Mouse (Mus musculus) neural tube, embryonic 11.5 days (tissue): ENCODE measurements at regions not wholly inside any gene's neighbourhood (a gene's known extent, or its start where the extent isn't known, plus 50 kb on each side); places are given as distances from the start of the nearest gene placed in this dataset.
A peak's percentile ranks its signal among the peaks of the same experiment; 100 is the strongest.
"Not testable (repeated sequence)": the region's sequence is repeated elsewhere in the genome, so short reads cannot be mapped to it uniquely, and the experiment has no call there.

Experiments
- ATAC-seq: fragments of 200-750 bp; cut with Nextera tagmentation; 2 replicates; pipeline ENCODE4 v1.8.0; 2017; ENCODE audit warnings: moderate number of reproducible peaks, mild to moderate bottlenecking, moderate TSS enrichment, moderate library complexity; ENCODE audit not compliant: insufficient read depth, low FRiP score, low TSS enrichment
- DNase-seq: peaks from one replicate; pipeline ENCODE4 v3.0.0-alpha.2; 2015; ENCODE audit warnings: low spot score
- H3K27ac ChIP-seq: fragments of 300-500 bp; sonication (generic); 2 replicates; pipeline ENCODE4 v1.5.1; 2014; ENCODE audit warnings: low read depth, mild to moderate bottlenecking, low read length
- H3K27me3 ChIP-seq: fragments of 300-500 bp; sonication (generic); 2 replicates; pipeline ENCODE4 v1.6.1; 2014; ENCODE audit warnings: mild to moderate bottlenecking, low read length, mixed read lengths; ENCODE audit not compliant: control insufficient read depth, insufficient read depth
- H3K36me3 ChIP-seq: fragments of 300-500 bp; sonication (generic); 2 replicates; pipeline ENCODE4 v1.6.1; 2014; ENCODE audit warnings: mild to moderate bottlenecking, low read length, moderate library complexity, mixed read lengths; ENCODE audit not compliant: control insufficient read depth, insufficient read depth
- H3K4me1 ChIP-seq: fragments of 300-500 bp; sonication (generic); 2 replicates; pipeline ENCODE4 v1.6.1; 2014; ENCODE audit warnings: low read length, mixed read lengths; ENCODE audit not compliant: control insufficient read depth, insufficient read depth
- H3K4me2 ChIP-seq: fragments of 300-500 bp; sonication (generic); 2 replicates; pipeline ENCODE4 v1.6.1; 2014; ENCODE audit warnings: low read depth, mild to moderate bottlenecking, moderate library complexity
- H3K4me3 ChIP-seq: fragments of 300-500 bp; sonication (generic); 2 replicates; pipeline ENCODE4 v1.5.1; 2014; ENCODE audit warnings: low read depth, low read length
- H3K9ac ChIP-seq: fragments of 300-500 bp; sonication (generic); 2 replicates; pipeline ENCODE4 v1.6.1; 2014; ENCODE audit warnings: mild to moderate bottlenecking, low read length
- H3K9me3 ChIP-seq: fragments of 300-500 bp; sonication (generic); 2 replicates; pipeline ENCODE4 v1.6.1; 2016; ENCODE audit warnings: low read length; ENCODE audit not compliant: control insufficient read depth
- WGBS: fragments of 180-500 bp; shearing (Covaris S2); extraction: QIAGEN DNeasy Blood & Tissue Kit; methylation state at CpG from one replicate; pipeline ENCODE4 v1.1.7; 2014; 5-methylcytosine and 5-hydroxymethylcytosine counted together

GRCm38 (mm10) chr7:60492028-60492995 lies 352.3 kb upstream of the Snrpn start:
- peak; percentile 91 for ATAC-seq
- not testable (repeated sequence) for H3K27me3 ChIP-seq, H3K4me1 ChIP-seq, H3K9me3 ChIP-seq, H3K9ac ChIP-seq, H3K27ac ChIP-seq, H3K36me3 ChIP-seq
- DNase-seq, result peak; percentile 42
- Histone ChIP-seq H3K4me3 (peak overlapping the region; percentile 21), H3K4me2 (0 out of 2 replicates have a peak overlapping the region, but pooled peaks have one; percentile 22)
- whole genome bisulfite sequencing, result 12% methylated on average over 39 of the region's 39 CpGs

- H3K4me1 ChIP-seq, H3K27me3 ChIP-seq, H3K27ac ChIP-seq, H3K4me2 ChIP-seq, H3K9ac ChIP-seq, H3K4me3 ChIP-seq, H3K9me3 ChIP-seq, H3K36me3 ChIP-seq: not testable (repeated sequence)
- DNase-seq (peak; percentile 10), ATAC-seq (peak; percentile 48; the same call in 1 of the 2 replicates)
- 6% methylated on average over 4 of the region's 4 CpGs for WGBS
Observed at GRCm38 (mm10) chr7:60487839-60488454, 347.9 kb upstream of the Snrpn start.

- ATAC-seq, H3K4me1 ChIP-seq, H3K9ac ChIP-seq, H3K4me3 ChIP-seq, H3K36me3 ChIP-seq, H3K9me3 ChIP-seq, DNase-seq, H3K4me2 ChIP-seq, H3K27ac ChIP-seq, H3K27me3 ChIP-seq: not testable (repeated sequence)
- WGBS, result 62% methylated on average over 3 of the region's 3 CpGs
Observed at GRCm38 (mm10) chr7:60450074-60450603, 310.1 kb upstream of the Snrpn start.

- not testable (repeated sequence) for DNase-seq
Observed at GRCm38 (mm10) chr7:60449239-60450073, 309.4 kb upstream of the Snrpn start.

GRCm38 (mm10) chr7:60438781-60439180 lies 298.8 kb upstream of the Snrpn start:
- WGBS, result 76% methylated on average over 3 of the region's 3 CpGs
- H3K9ac ChIP-seq, result no peak overlapping the region
- no peak for ATAC-seq

More at GRCm38 (mm10) chr7:60449239-60450073, 309.4 kb upstream of the Snrpn start:
- 60% methylated on average over 2 of the region's 2 CpGs for WGBS
- not testable (repeated sequence) for H3K4me3 ChIP-seq, ATAC-seq, H3K36me3 ChIP-seq, H3K4me1 ChIP-seq, H3K27ac ChIP-seq, H3K4me2 ChIP-seq, H3K27me3 ChIP-seq, H3K9ac ChIP-seq, H3K9me3 ChIP-seq

GRCm38 (mm10) chr7:60391011-60391863 lies 251.2 kb upstream of the Snrpn start:
- peak; percentile 84 for DNase-seq
- H3K27ac ChIP-seq, result not testable (repeated sequence)

More at GRCm38 (mm10) chr7:60438781-60439180, 298.8 kb upstream of the Snrpn start:
- H3K36me3 ChIP-seq, result no peaks in the 10 kb centered on the region
- no peaks in the 10 kb centered on the region for H3K4me1 ChIP-seq
- H3K4me2 ChIP-seq, result no peak overlapping the region
- H3K27me3 ChIP-seq, result no peaks in the 10 kb centered on the region
- no peaks in the 10 kb centered on the region for H3K9me3 ChIP-seq
- no peak overlapping the region for H3K4me3 ChIP-seq
- no peak for DNase-seq
- no peak overlapping the region for H3K27ac ChIP-seq

GRCm38 (mm10) chr7:60386957-60387356 lies 246.9 kb upstream of the Snrpn start:
- DNase-seq, H3K27ac ChIP-seq, H3K4me2 ChIP-seq, H3K36me3 ChIP-seq, H3K27me3 ChIP-seq, H3K4me3 ChIP-seq, H3K4me1 ChIP-seq, H3K9ac ChIP-seq, ATAC-seq, H3K9me3 ChIP-seq: not testable (repeated sequence)
- 6% methylated on average over 5 of the region's 5 CpGs for WGBS

More at GRCm38 (mm10) chr7:60391011-60391863, 251.2 kb upstream of the Snrpn start:
- peak overlapping the region; percentile 22 for H3K4me2 ChIP-seq
- H3K9me3 ChIP-seq, H3K9ac ChIP-seq, H3K36me3 ChIP-seq, H3K4me1 ChIP-seq, H3K27me3 ChIP-seq: not testable (repeated sequence)
- H3K4me3 ChIP-seq, result peak overlapping the region; percentile 26
- 13% methylated on average over 33 of the region's 33 CpGs for WGBS
- ATAC-seq, result peak; percentile 94
